Mouse (Mus musculus): Measurements from ENCODE around the gene Gm20388. TPM values are rescaled to one million over a fixed set of nuclear protein-coding genes. Genes with fewer than 3 reads are reported as not detected.

The Gm20388 gene
- polyA plus RNA-seq, 1 experiment, result 10.6 TPM

- Histone ChIP-seq H3K4me1 (ENCODE audit: control insufficient read depth, insufficient read depth, low read length) (no peaks in the 10 kb centered on the region; the same call in none of the 2 replicates), H3K4me3 (replicated peaks; ENCODE audit: control insufficient read depth, low read depth, low read length) (no peak overlapping the region), H3K27ac (ENCODE audit: control insufficient read depth, insufficient read depth, low read depth, low read length, poor library complexity) (no peak overlapping the region)
- 26% methylated on average over 13 of the region's 13 CpGs for WGBS
- no peak for TF ChIP-seq CTCF (IDR thresholded peaks at IDR 0.05; ENCODE audit: control insufficient read depth, insufficient read depth, low read length)
- TF ChIP-seq POLR2A (IDR thresholded peaks at IDR 0.05; ENCODE audit: borderline replicate concordance, control insufficient read depth, low read depth, low read length), result no peak
Observed at GRCm38 (mm10) chr8:122266867-122267266, 2356.2 kb downstream of the Gm20388 start.

DNA sequence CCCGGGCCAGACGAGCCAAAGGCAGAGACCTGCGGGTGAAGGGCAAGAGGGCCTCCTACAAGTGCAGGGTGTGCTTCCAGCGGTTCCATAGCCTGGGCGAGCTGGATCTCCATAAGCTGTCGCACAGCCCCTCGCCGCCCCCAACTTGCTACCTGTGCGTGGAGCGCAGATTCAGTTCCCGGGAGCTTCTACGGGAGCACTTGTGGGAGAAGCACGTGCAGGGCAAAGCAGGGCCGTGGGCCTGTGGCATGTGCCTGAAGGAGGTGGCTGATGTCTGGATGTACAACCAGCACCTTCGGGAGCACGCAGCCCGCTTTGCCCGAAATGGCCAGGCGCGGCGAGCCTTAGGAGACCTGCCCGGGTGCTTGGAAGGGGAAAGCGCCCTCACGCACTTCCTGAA lies 2358.2 kb downstream of the Gm20388 start:
- WGBS, result 80% methylated on average over 24 of the region's 24 CpGs
- TF ChIP-seq POLR2A (IDR thresholded peaks at IDR 0.05; ENCODE audit: borderline replicate concordance, control insufficient read depth, low read depth, low read length), result no peak
- no peak for TF ChIP-seq CTCF (IDR thresholded peaks at IDR 0.05; ENCODE audit: control insufficient read depth, insufficient read depth, low read length)
- Histone ChIP-seq H3K4me3 (replicated peaks; ENCODE audit: control insufficient read depth, low read depth, low read length) (no peak overlapping the region), H3K4me1 (ENCODE audit: control insufficient read depth, insufficient read depth, low read length) (no peaks in the 10 kb centered on the region; the same call in none of the 2 replicates), H3K27ac (ENCODE audit: control insufficient read depth, insufficient read depth, low read depth, low read length, poor library complexity) (no peak overlapping the region)

GRCm38 (mm10) chr8:122269404-122269803 lies 2358.8 kb downstream of the Gm20388 start:
- Histone ChIP-seq H3K4me1 (ENCODE audit: control insufficient read depth, insufficient read depth, low read length) (no peaks in the 10 kb centered on the region; the same call in 1 of the 2 replicates), H3K27ac (ENCODE audit: control insufficient read depth, insufficient read depth, low read depth, low read length, poor library complexity) (no peak overlapping the region), H3K4me3 (replicated peaks; ENCODE audit: control insufficient read depth, low read depth, low read length) (peak overlapping the region; percentile 44)
- TF ChIP-seq CTCF (IDR thresholded peaks at IDR 0.05; ENCODE audit: control insufficient read depth, insufficient read depth, low read length) (peak; percentile 94), POLR2A (IDR thresholded peaks at IDR 0.05; ENCODE audit: borderline replicate concordance, control insufficient read depth, low read depth, low read length) (peak; percentile 51; the same call in 1 of the 2 replicates)
- WGBS, result 8% methylated on average over 21 of the region's 21 CpGs

- peaks cover 3% of the 10 kb centered on the region for H3K4me1 ChIP-seq (ENCODE audit: control insufficient read depth, insufficient read depth, low read length)
- H3K4me3 ChIP-seq (replicated peaks; ENCODE audit: control insufficient read depth, low read depth, low read length), result no peak overlapping the region
- no peak for TF ChIP-seq CTCF (IDR thresholded peaks at IDR 0.05; ENCODE audit: control insufficient read depth, insufficient read depth, low read length)
- TF ChIP-seq POLR2A (IDR thresholded peaks at IDR 0.05; ENCODE audit: borderline replicate concordance, control insufficient read depth, low read depth, low read length), result no peak
- WGBS, result 80% methylated on average over 7 of the region's 7 CpGs
- no peak overlapping the region for H3K27ac ChIP-seq (ENCODE audit: control insufficient read depth, insufficient read depth, low read depth, low read length, poor library complexity)
Observed at GRCm38 (mm10) chr8:122270555-122270954, 2359.9 kb downstream of the Gm20388 start.

GRCm38 (mm10) chr8:122273152-122273551 lies 2362.5 kb downstream of the Gm20388 start:
- no peak for TF ChIP-seq POLR2A (IDR thresholded peaks at IDR 0.05; ENCODE audit: borderline replicate concordance, control insufficient read depth, low read depth, low read length)
- peak; percentile 99 for TF ChIP-seq CTCF (IDR thresholded peaks at IDR 0.05; ENCODE audit: control insufficient read depth, insufficient read depth, low read length)
- H3K27ac ChIP-seq (ENCODE audit: control insufficient read depth, insufficient read depth, low read depth, low read length, poor library complexity), result no peak overlapping the region
- H3K4me3 ChIP-seq (replicated peaks; ENCODE audit: control insufficient read depth, low read depth, low read length), result no peak overlapping the region
- H3K4me1 ChIP-seq (ENCODE audit: control insufficient read depth, insufficient read depth, low read length), result peaks cover 8% of the 10 kb centered on the region
- WGBS, result 9% methylated on average over 5 of the region's 5 CpGs

DNA sequence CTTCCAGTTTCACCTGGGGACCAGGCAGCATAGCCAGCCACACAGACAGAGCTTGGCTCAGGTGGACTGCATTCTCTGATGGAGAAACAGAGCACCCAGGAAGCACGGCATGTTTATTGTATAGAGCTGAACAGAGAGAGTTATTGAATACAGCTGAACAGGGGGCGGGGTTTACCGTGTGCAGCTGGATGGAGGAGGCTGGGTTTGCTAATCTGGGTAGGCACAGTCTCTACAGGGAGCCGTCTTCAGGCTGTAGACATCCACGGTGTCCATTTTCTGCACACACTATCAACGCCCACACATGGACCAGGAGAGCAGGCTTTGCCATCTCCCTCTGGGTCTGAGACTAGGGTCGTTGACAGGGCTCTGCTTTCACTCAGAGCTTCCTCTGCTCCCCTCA lies 2363.2 kb downstream of the Gm20388 start:
- 49% methylated on average over 7 of the region's 7 CpGs for WGBS
- Histone ChIP-seq H3K4me3 (replicated peaks; ENCODE audit: control insufficient read depth, low read depth, low read length) (no peak overlapping the region), H3K4me1 (ENCODE audit: control insufficient read depth, insufficient read depth, low read length) (peaks cover 8% of the 10 kb centered on the region), H3K27ac (ENCODE audit: control insufficient read depth, insufficient read depth, low read depth, low read length, poor library complexity) (no peak overlapping the region)
- no peak for TF ChIP-seq POLR2A (IDR thresholded peaks at IDR 0.05; ENCODE audit: borderline replicate concordance, control insufficient read depth, low read depth, low read length)
- TF ChIP-seq CTCF (IDR thresholded peaks at IDR 0.05; ENCODE audit: control insufficient read depth, insufficient read depth, low read length), result no peak

- H3K27ac ChIP-seq (ENCODE audit: control insufficient read depth, insufficient read depth, low read depth, low read length, poor library complexity), result no peak overlapping the region
- WGBS, result 42% methylated on average over 11 of the region's 11 CpGs
- TF ChIP-seq CTCF (IDR thresholded peaks at IDR 0.05; ENCODE audit: control insufficient read depth, insufficient read depth, low read length), result no peak
- TF ChIP-seq POLR2A (IDR thresholded peaks at IDR 0.05; ENCODE audit: borderline replicate concordance, control insufficient read depth, low read depth, low read length), result no peak
- H3K4me1 ChIP-seq (ENCODE audit: control insufficient read depth, insufficient read depth, low read length), result peaks cover 8% of the 10 kb centered on the region
- no peak overlapping the region for H3K4me3 ChIP-seq (replicated peaks; ENCODE audit: control insufficient read depth, low read depth, low read length)
Observed at GRCm38 (mm10) chr8:122274651-122275391, 2364.2 kb downstream of the Gm20388 start.

- H3K4me1 ChIP-seq (ENCODE audit: control insufficient read depth, insufficient read depth, low read length), result peaks cover 11% of the 10 kb centered on the region
- TF ChIP-seq CTCF (IDR thresholded peaks at IDR 0.05; ENCODE audit: control insufficient read depth, insufficient read depth, low read length), result no peak
- TF ChIP-seq POLR2A (IDR thresholded peaks at IDR 0.05; ENCODE audit: borderline replicate concordance, control insufficient read depth, low read depth, low read length), result no peak
- peak overlapping the region; percentile 56 for H3K27ac ChIP-seq (ENCODE audit: control insufficient read depth, insufficient read depth, low read depth, low read length, poor library complexity)
- H3K4me3 ChIP-seq (replicated peaks; ENCODE audit: control insufficient read depth, low read depth, low read length), result no peak overlapping the region
- WGBS, result 75% methylated on average over 5 of the region's 5 CpGs
Observed at GRCm38 (mm10) chr8:122276308-122276707, 2365.7 kb downstream of the Gm20388 start.

Measured in bone marrow, adult 2 months (tissue).